Mouse (Mus musculus) hindbrain, postnatal 0 days (tissue): ENCODE data around the gene Ccdc187. TPM values are rescaled to one million over a fixed set of nuclear protein-coding genes. Genes with fewer than 3 reads are reported as not detected.

ENCODE experiments used
- ATAC-seq: fragments of 200-750 bp; cut with Nextera tagmentation; 2 replicates; pipeline ENCODE4 v1.8.0; 2017; ENCODE audit warnings: mild to moderate bottlenecking, moderate TSS enrichment, moderate library complexity
- DNase-seq: peaks from one replicate; pipeline ENCODE4 v3.0.0-alpha.2; 2015; ENCODE audit warnings: low spot score
- H3K27ac ChIP-seq: fragments of 300-500 bp; sonication (generic); 2 replicates; pipeline ENCODE4 v1.5.1; 2014; ENCODE audit warnings: mild to moderate bottlenecking
- H3K27me3 ChIP-seq: fragments of 300-500 bp; sonication (generic); 2 replicates; pipeline ENCODE4 v1.6.1; 2014; ENCODE audit warnings: low read length, mixed read lengths; ENCODE audit not compliant: insufficient read depth
- H3K36me3 ChIP-seq: fragments of 300-500 bp; sonication (generic); 2 replicates; pipeline ENCODE4 v1.6.1; 2014; ENCODE audit warnings: low read length, mixed read lengths; ENCODE audit not compliant: insufficient read depth
- H3K4me1 ChIP-seq: fragments of 300-500 bp; sonication (generic); 2 replicates; pipeline ENCODE4 v1.6.1; 2014; ENCODE audit warnings: antibody characterized with exemption, low read length, mixed read lengths; ENCODE audit not compliant: insufficient read depth
- H3K4me2 ChIP-seq: fragments of 300-500 bp; sonication (generic); 2 replicates; pipeline ENCODE4 v1.6.1; 2014; ENCODE audit warnings: low read depth, mild to moderate bottlenecking, low read length, moderate library complexity, mixed read lengths
- H3K4me3 ChIP-seq: fragments of 300-500 bp; sonication (generic); 2 replicates; pipeline ENCODE4 v1.5.1; 2014; ENCODE audit warnings: low read length
- H3K9ac ChIP-seq: fragments of 300-500 bp; sonication (generic); replicated peaks from 2 replicates; pipeline ENCODE4 v1.6.1; 2014; ENCODE audit warnings: mild to moderate bottlenecking, low read length, moderate library complexity, mixed read lengths
- H3K9me3 ChIP-seq: fragments of 300-500 bp; sonication (generic); 2 replicates; pipeline ENCODE4 v1.6.1; 2016; ENCODE audit warnings: low read length, mixed read lengths
- CTCF ChIP-seq: IDR thresholded peaks from 2 replicates; pipeline ENCODE4 v1.5.1; 2016; ENCODE audit warnings: antibody characterized with exemption, control low read depth, low read depth
- WGBS: fragments of 180-500 bp; shearing (Covaris S2); extraction: QIAGEN DNeasy Blood & Tissue Kit; methylation state at CpG from one replicate; pipeline ENCODE4 v1.1.7; 2014; 5-methylcytosine and 5-hydroxymethylcytosine counted together
- polyA plus RNA-seq: library from polyadenylated mRNA; unstranded; fragments of >200 nt; fragmentation: Nextera tagmentation; extraction: Ambion mirVana; gene quantifications from 2 replicates; pipeline ENCODE4 v1.2.1, GENCODE M21; 2015
- total RNA-seq: library from RNA; depleted of rRNA; stranded (reverse); fragments of >200 nt; gene quantifications from 2 replicates; pipeline ENCODE4 v1.2.3, GENCODE M21; 2014

The Ccdc187 gene
- total and polyA plus RNA-seq, 2 experiments from 2014 or later: 0.18 to 2.7 TPM

DNA sequence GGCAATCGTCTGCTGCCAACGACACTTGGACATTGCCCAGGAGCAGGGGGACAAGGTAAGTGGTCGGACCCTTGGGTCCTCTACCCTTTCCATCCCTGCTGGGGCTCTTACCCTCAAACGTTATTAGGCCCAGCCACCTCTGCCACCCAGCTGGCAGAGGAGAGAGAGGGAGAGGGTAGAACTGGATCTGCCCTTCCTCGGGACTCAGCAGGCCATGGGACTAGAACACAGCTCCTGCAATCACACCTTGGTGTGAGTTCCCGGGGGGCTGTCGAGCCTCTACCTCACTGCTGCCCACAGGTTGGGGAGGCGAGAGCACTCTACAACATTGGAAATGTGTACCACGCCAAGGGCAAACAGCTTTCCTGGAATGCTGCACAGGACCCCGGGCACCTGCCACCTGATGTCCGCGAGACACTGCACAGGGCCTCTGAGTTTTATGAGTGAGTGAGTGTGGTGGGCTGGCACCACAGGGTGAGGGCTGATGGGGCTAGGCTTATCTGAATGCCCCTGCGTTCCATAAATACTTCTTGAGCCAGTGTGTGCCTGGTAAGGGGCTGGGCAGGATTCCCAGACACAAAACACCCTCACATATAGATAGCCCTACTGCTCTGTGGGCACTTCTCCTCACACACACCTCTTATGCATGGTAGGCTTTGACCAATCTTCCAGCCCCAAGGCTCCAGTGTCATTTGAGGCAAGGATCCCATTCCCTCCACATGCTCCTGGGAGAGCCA lies 29.4 kb upstream of the Ccdc187 start:
- WGBS: 93% methylated on average over 13 of the region's 13 CpGs
- Histone ChIP-seq H3K4me3 (no peak overlapping the region), H3K4me1 (peaks cover 19% of the 10 kb centered on the region), H3K27ac (no peak overlapping the region), H3K27me3 (no peaks in the 10 kb centered on the region), H3K36me3 (peaks cover 52% of the 10 kb centered on the region), H3K4me2 (no peak overlapping the region), H3K9me3 (no peaks in the 10 kb centered on the region), H3K9ac (no peak overlapping the region)
- DNase-seq (no peak), ATAC-seq (no peak)
- no peak for TF ChIP-seq CTCF

DNA sequence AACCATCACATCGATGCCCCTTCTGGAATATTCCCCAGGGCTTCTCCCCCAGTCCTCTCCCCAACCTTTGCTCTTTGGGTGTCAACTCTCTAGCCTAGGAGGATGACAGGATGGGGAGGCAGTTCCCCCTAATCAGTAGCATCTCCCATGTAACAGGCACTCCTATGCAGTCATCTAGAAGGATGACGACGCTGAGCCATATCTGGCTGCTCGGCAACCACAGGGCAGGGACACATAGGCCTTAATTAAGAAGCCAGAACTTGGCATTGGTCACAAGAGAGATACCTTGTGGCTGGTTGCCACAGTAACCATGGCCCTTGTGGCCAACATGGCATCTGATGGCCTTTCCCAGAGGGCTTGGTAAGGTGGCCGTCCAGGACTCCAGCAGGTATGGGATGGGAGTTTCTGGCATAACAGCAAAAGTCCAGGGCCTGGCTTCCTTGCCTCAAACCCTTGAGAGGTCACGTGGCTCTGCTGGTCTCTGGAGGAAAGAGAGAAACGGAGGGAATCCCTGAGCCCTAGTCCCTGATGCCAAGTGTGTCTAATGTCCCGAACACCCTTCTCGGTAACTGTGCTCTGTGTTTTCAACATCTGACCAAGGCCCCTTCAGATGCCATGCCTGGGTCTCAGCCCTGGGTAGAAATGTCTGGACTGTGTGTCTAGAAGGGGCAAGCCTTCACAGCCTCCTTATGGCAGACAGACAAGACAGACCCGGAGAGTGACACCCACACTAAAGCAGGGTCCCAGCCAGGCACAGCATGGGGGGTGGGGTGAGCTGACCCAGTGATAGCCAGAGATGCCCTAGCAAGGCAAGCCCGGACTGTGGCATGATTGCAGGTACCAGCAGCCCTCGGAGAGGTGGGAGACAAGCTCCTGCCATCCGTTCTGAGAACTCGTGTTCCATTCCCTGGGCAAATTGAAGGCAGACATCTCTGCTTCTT lies 26.2 kb upstream of the Ccdc187 start:
- ATAC-seq: no peak
- 69% methylated on average over 14 of the region's 14 CpGs for WGBS
- no peak for TF ChIP-seq CTCF
- Histone ChIP-seq H3K4me3 (no peak overlapping the region), H3K9ac (no peak overlapping the region; the same call in 1 of the 2 replicates), H3K9me3 (no peaks in the 10 kb centered on the region), H3K27me3 (no peaks in the 10 kb centered on the region), H3K4me1 (peaks cover 47% of the 10 kb centered on the region), H3K4me2 (no peak overlapping the region), H3K27ac (no peak overlapping the region), H3K36me3 (peaks cover 30% of the 10 kb centered on the region)
- no peak for DNase-seq

DNA sequence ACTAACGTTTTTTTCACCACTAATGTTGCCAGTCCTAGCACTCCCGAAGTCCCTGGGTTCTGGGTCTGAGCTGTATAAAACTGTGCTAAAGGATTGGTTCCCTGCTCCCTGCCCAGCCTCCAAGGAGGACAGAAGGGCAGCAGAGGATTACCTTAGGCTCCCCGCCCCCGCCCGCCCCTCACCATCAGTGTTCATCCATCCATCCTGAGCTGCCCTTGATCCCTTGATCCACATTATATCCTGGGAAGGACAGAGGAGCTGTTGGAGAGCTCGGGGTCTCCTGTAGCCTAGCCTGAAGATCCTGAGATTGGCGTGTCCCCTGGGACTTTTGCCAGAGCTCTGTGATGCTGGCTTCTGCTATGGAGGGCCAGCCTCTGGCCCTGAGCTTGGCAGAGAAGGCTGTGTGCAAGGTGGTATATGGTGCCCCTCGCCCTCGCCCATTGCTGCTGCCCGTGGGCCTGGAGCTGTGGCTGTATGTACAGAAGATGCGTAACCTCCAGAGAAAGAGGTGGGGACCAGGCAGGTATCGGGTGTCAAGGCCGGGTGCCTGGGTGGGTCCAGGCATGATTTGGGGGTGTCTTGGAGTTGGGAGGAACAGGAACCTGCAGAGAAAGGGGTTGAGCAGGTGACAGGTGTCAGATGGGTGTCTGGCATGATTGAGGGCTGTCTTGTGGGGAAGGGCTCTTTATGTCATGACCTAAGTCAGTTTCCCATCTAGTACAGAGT lies 25.3 kb upstream of the Ccdc187 start:
- ATAC-seq: no peak
- H3K9ac ChIP-seq: peak overlapping the region; percentile 13; the same call in 1 of the 2 replicates
- no peak for TF ChIP-seq CTCF
- no peak overlapping the region for H3K4me3 ChIP-seq
- no peak for DNase-seq
- H3K9me3 ChIP-seq: no peaks in the 10 kb centered on the region
- no peaks in the 10 kb centered on the region for H3K27me3 ChIP-seq
- 78% methylated on average over 13 of the region's 13 CpGs for WGBS
- peaks cover 22% of the 10 kb centered on the region for H3K36me3 ChIP-seq
- peaks cover 49% of the 10 kb centered on the region for H3K4me1 ChIP-seq
- no peak overlapping the region for H3K27ac ChIP-seq
- H3K4me2 ChIP-seq: no peak overlapping the region

DNA sequence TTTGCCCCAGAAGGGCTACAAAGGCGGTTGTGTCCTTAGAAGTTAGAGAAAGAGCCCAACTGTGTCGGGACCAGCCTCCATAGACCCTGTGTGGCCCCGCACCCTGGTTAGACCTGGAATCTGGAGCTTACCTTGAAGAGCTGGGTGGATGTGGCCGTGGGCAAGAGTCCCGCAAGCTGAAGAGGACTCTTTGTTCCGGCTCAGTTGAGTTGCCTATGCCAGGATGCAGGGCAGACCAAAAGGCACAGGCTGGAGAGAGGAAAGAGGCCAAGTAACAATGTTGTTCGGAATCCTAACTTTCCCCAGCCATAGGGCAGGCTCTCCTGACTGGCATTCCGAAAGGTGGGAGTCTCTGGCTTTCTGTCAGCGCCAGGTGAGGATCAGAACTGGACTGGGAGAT lies 24.8 kb upstream of the Ccdc187 start:
- WGBS: 72% methylated on average over 9 of the region's 9 CpGs
- H3K9me3 ChIP-seq: no peaks in the 10 kb centered on the region
- no peak overlapping the region; the same call in 1 of the 2 replicates for H3K4me2 ChIP-seq
- no peak overlapping the region for H3K27ac ChIP-seq
- no peak overlapping the region for H3K4me3 ChIP-seq
- no peak for TF ChIP-seq CTCF
- H3K9ac ChIP-seq: 0 out of 2 replicates have a peak overlapping the region, but pooled peaks have one; percentile 13
- peaks cover 16% of the 10 kb centered on the region for H3K36me3 ChIP-seq
- peaks cover 52% of the 10 kb centered on the region for H3K4me1 ChIP-seq
- H3K27me3 ChIP-seq: no peaks in the 10 kb centered on the region
- DNase-seq (no peak), ATAC-seq (no peak)

DNA sequence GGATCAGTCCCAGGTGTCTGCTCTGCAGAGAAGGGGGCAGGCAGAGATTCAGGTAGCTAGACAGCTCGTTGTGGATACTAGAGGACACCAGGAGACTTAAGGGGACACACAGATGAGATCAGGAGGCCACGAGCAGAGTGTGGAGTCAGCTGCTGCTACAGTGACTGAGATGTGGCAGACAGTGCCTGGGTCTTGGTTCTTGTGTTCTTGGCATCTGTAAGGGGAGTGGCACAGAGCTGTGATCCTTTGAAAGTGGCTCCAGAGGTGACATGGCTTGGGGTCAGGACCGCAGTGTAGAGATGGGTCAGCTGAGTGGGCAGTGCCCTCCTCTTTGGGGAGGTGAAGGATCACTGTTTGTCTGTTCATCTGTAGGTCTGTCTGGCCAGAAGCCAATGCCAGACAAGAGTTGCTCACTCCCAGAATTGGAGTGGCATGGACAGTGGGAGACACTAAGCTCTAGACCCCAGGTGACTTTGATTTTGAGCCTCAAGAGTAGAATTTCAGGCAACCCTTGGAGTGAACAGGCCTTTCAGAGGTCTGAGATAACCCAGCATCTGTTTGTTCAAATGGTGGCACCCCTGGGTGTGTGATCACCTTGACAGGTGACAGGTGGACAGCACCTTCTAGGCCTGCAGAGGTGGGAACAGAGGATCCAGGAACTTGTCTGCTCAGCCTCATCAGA lies 23.8 kb upstream of the Ccdc187 start:
- Histone ChIP-seq H3K27me3 (no peaks in the 10 kb centered on the region), H3K9ac (peak overlapping the region; percentile 33; the same call in 1 of the 2 replicates), H3K4me3 (no peak overlapping the region), H3K4me2 (peak overlapping the region; percentile 85), H3K9me3 (no peaks in the 10 kb centered on the region), H3K27ac (no peak overlapping the region), H3K4me1 (peaks cover 52% of the 10 kb centered on the region), H3K36me3 (peaks cover 7% of the 10 kb centered on the region; the same call in 1 of the 2 replicates)
- TF ChIP-seq CTCF: no peak
- DNase-seq (no peak), ATAC-seq (no peak)
- WGBS: 85% methylated on average over 3 of the region's 3 CpGs

DNA sequence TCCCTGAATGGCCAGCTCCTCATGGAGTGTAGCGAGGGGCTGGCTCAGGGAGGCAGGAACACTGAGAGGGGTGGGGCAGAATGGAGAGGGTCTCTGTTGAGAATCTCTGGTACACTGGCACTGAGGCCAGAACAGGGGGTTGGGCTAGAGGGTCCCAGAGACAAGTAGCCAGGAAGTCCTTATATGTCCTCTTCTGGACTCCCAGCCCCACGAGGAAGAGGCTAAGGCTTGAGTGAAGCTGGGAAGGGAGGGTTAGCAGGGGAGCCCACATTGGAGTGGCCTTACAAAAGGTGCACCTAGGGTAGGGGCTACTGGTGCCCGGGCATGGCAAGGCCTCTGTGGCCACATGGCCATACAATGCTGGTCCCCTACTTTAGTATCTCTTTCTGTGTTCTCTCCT lies 23.0 kb upstream of the Ccdc187 start:
- Histone ChIP-seq H3K36me3 (0 out of 2 replicates have a peak, but pooled peaks cover 4% of the 10 kb centered on the region), H3K4me2 (peak overlapping the region; percentile 85), H3K4me1 (peaks cover 52% of the 10 kb centered on the region), H3K27me3 (no peaks in the 10 kb centered on the region), H3K9ac (peak overlapping the region; percentile 97), H3K4me3 (peak overlapping the region; percentile 67), H3K9me3 (no peaks in the 10 kb centered on the region), H3K27ac (peak overlapping the region; percentile 97; the same call in 1 of the 2 replicates)
- WGBS: 55% methylated on average over 3 of the region's 3 CpGs
- DNase-seq: no peak
- no peak for TF ChIP-seq CTCF
- ATAC-seq: no peak
